13 mouse cellular contexts compared by ENCODE assay signal in the genomic region with DNA sequence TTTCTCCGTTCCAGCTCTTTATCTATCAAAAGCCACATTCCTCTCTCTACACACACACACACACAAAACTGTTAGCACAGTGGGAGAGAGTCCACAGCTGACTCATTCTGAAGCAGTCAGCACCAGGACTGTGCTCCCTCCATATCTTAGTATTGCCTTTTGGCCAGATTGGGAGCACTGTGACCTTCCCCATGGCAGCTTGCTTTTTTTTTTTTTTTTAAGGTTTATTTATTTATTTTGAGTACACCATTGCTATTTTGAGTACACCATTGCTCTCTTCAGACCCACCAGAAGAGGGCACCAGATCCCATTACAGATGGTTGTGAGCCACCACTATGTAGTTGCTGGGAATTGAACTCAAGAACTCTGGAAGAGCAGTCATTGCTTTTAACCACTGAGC. TPM values are rescaled to one million over a fixed set of nuclear protein-coding genes. Genes with fewer than 3 reads are reported as not detected.
DNase-seq lines count a peak whose midpoint lies in the region; ATAC-seq and TF ChIP-seq lines count a peak whose summit lies in the region.
"Had no signal": no experiment of that assay in that cellular context is flagged by ENCODE, and none has a peak within 500 bp of the region (broad histone marks: within the 10 kb centered on the region; RNA-seq: fewer than 3 reads in every experiment).

No protein-coding gene starts in this region.

- peak; percentile 16 to 31 for DNase-seq in adrenal gland, postnatal 36 days
- no peak for DNase-seq in adrenal gland, adult 8-10 months
- DNase-seq in liver, adult 2 months (ENCODE audit: extremely low read depth, low read depth, low spot score): peak; percentile 71
- no peak for DNase-seq in liver, embryonic 11.5 days (ENCODE audit: low spot score)
- DNase-seq in right cerebral cortex, postnatal 14 days: no peak
- DNase-seq: cerebellum, postnatal 10 days; kidney, postnatal 14 days; left cerebral cortex, postnatal 4 days; thymus, postnatal 25 days had no signal

- peaks cover 56% of the 10 kb centered on the region for H3K36me3 ChIP-seq in liver, adult 2 months (ENCODE audit: control insufficient read depth, insufficient read depth, low read length)
- H3K36me3 ChIP-seq in liver, embryonic 11.5 days (ENCODE audit: control insufficient read depth, insufficient read depth, low read length): peaks cover 53% of the 10 kb centered on the region
- peaks cover 89% of the 10 kb centered on the region for H3K36me3 ChIP-seq in E14TG2a.4 (ENCODE audit: insufficient read depth, low read length)

- H3K4me2 ChIP-seq in liver, embryonic 11.5 days: no peak overlapping the region
- H3K4me2 ChIP-seq: hindbrain, embryonic 14.5 days had no signal

- no peaks in the 10 kb centered on the region for H3K9me3 ChIP-seq in liver, embryonic 11.5 days (ENCODE audit: control insufficient read depth, low read length)
- no peaks in the 10 kb centered on the region for H3K9me3 ChIP-seq in E14TG2a.4 (ENCODE audit: low read length)

- no peak for TF ChIP-seq POLR2A in liver, adult 2 months (IDR thresholded peaks at IDR 0.05; ENCODE audit: extremely low read depth, insufficient read depth, low read length)

- H3K4me1 ChIP-seq in liver, adult 2 months (ENCODE audit: control insufficient read depth, insufficient read depth, low read length): peaks cover 5% of the 10 kb centered on the region
- H3K4me1 ChIP-seq in liver, embryonic 11.5 days (replicated peaks; ENCODE audit: control insufficient read depth, insufficient read depth, low read length): no peaks in the 10 kb centered on the region; the same call in 1 of the 2 replicates
- peaks cover 8% of the 10 kb centered on the region; the same call in 1 of the 2 replicates for H3K4me1 ChIP-seq in E14TG2a.4 (replicated peaks; ENCODE audit: low read depth, low read length)

- ATAC-seq in liver, embryonic 11.5 days (replicated peaks; ENCODE audit: low FRiP score): no peak
- ATAC-seq in erythroid progenitor cell, adult 5-6 weeks (replicated peaks; ENCODE audit: low FRiP score, poor library complexity, severe bottlenecking): 0 out of 2 replicates have a peak, but pooled peaks have one; percentile 25
- ATAC-seq in monocyte, adult 5-6 weeks (replicated peaks; ENCODE audit: insufficient number of reproducible peaks, low FRiP score, low TSS enrichment, poor library complexity, severe bottlenecking): no peak

- H3K79me2 ChIP-seq in liver, adult 2 months (ENCODE audit: control insufficient read depth, insufficient read depth, low read length): peaks cover 3% of the 10 kb centered on the region; the same call in 1 of the 2 replicates

- H3K4me3 ChIP-seq in liver, adult 2 months (ENCODE audit: insufficient read depth, low read depth, low read length): no peak overlapping the region
- H3K4me3 ChIP-seq in liver, embryonic 11.5 days (ENCODE audit: low read depth, low read length): no peak overlapping the region
- H3K4me3 ChIP-seq in E14TG2a.4 (replicated peaks; ENCODE audit: low read length): no peak overlapping the region

- TF ChIP-seq CTCF in liver, adult 2 months (IDR thresholded peaks at IDR 0.05; ENCODE audit: low read depth, low read length): no peak
- peak; percentile 49 for TF ChIP-seq CTCF in E14TG2a.4 (conservative IDR thresholded peaks at IDR 0.05; ENCODE audit: low read length)

- no peak overlapping the region for H3K27ac ChIP-seq in liver, adult 2 months (replicated peaks; ENCODE audit: insufficient read depth, low read depth, low read length)
- H3K27ac ChIP-seq in liver, embryonic 11.5 days (ENCODE audit: low read depth, low read length): no peak overlapping the region
- H3K27ac ChIP-seq: hindbrain, embryonic 14.5 days had no signal

- H3K9ac ChIP-seq in liver, adult 2 months (ENCODE audit: low read depth, low read length): no peak overlapping the region
- no peak overlapping the region for H3K9ac ChIP-seq in liver, embryonic 11.5 days (ENCODE audit: low read depth, low read length)
- H3K9ac ChIP-seq: hindbrain, embryonic 14.5 days had no signal

- H3K27me3 ChIP-seq in liver, adult 2 months (ENCODE audit: control insufficient read depth, insufficient read depth, low read length): no peaks in the 10 kb centered on the region
- H3K27me3 ChIP-seq in liver, embryonic 11.5 days (replicated peaks; ENCODE audit: control insufficient read depth, insufficient read depth, low read length): no peaks in the 10 kb centered on the region
- no peaks in the 10 kb centered on the region for H3K27me3 ChIP-seq in E14TG2a.4 (ENCODE audit: insufficient read depth, low read length)

- WGBS in liver, adult 2 months: 15% methylated on average over 1 of the region's 1 CpGs
- WGBS in liver, embryonic 11.5 days: 48% methylated on average over 1 of the region's 1 CpGs

RNA-seq across cellular contexts. Expression of gene Luc7l, which starts 16.2 kb away (rescaled TPM):
- total RNA-seq in adrenal gland, postnatal 36 days (2021): 10 to 100 TPM; 50.0 to 74.6 TPM
- 10 to 100 TPM; 52.9 to 90.2 (median 70.1) TPM for total RNA-seq in adrenal gland, adult 8-10 months (2022)
- 17.8 and 18.2 TPM in 2 replicates for total RNA-seq in liver, adult 2 months (2014; rRNA removed)
- 8.8 and 15.4 TPM in 2 replicates for polyA plus RNA-seq in liver, adult 2 months (2012; rRNA removed)
- polyA plus RNA-seq in liver, embryonic 11.5 days (2014; fragmentation: Nextera tagmentation; extraction: Ambion mirVana): 107 and 110 TPM in 2 replicates
- total RNA-seq in erythroid progenitor cell, adult 5-6 weeks (2015; ENCODE audit: low replicate concordance): 16.3 and 27.4 TPM in 2 replicates
- 45.1 and 70.6 TPM in 2 replicates for total RNA-seq in erythroid progenitor cell, adult 5-6 weeks (2017; ENCODE audit: low replicate concordance)
- 80.4 to 111 TPM (median 109 TPM) in 3 replicates for total RNA-seq in monocyte, adult 5-6 weeks (2017)

RNA-seq across cellular contexts. Expression of gene Fam234a, which starts 24.8 kb away (rescaled TPM):
- total RNA-seq in adrenal gland, postnatal 36 days (2021): 100 to 1,000 TPM; 107 to 126 TPM
- total RNA-seq in adrenal gland, adult 8-10 months (2022): 100 to 1,000 TPM; 108 to 126 (median 119) TPM
- total RNA-seq in liver, adult 2 months (2014; rRNA removed): 12.6 and 19.5 TPM in 2 replicates
- 50.8 and 54.0 TPM in 2 replicates for polyA plus RNA-seq in liver, adult 2 months (2012; rRNA removed)
- polyA plus RNA-seq in liver, embryonic 11.5 days (2014; fragmentation: Nextera tagmentation; extraction: Ambion mirVana): 19.6 and 20.2 TPM in 2 replicates
- total RNA-seq in erythroid progenitor cell, adult 5-6 weeks (2015; ENCODE audit: low replicate concordance): 0.72 and 3.8 TPM in 2 replicates
- 1.8 and 6.0 TPM in 2 replicates for total RNA-seq in erythroid progenitor cell, adult 5-6 weeks (2017; ENCODE audit: low replicate concordance)
- 37.3 to 55.5 TPM (median 45.4 TPM) in 3 replicates for total RNA-seq in monocyte, adult 5-6 weeks (2017)

Comparison
In these comparisons a context has a peak if more than half of its experiments do, and no peak if none do; other contexts are left out.
1. DNase-seq: peak in adrenal gland, postnatal 36 days (2 of 2) and liver, adult 2 months (single experiment); none in adrenal gland, adult 8-10 months (single experiment), liver, embryonic 11.5 days (single experiment) and right cerebral cortex, postnatal 14 days (single experiment).